ENCODE assay signal across 23 mouse cellular contexts in genomic region chr1:84592394-84592793, GRCm38 (mm10).
DNase-seq lines count a peak whose midpoint lies in the region; ATAC-seq lines count a peak whose summit lies in the region.
"Had no signal": no experiment of that assay in that cellular context is flagged by ENCODE, and none has a peak within 500 bp of the region (broad histone marks: within the 10 kb centered on the region; RNA-seq: fewer than 3 reads in every experiment).

No protein-coding gene starts in this region.

- no peaks in the 10 kb centered on the region for H3K27me3 ChIP-seq in heart, embryonic 10.5 days (ENCODE audit: insufficient read depth, poor library complexity, severe bottlenecking)
- peaks cover 3% of the 10 kb centered on the region; the same call in 1 of the 2 replicates for H3K27me3 ChIP-seq in midbrain, embryonic 12.5 days
- no peaks in the 10 kb centered on the region for H3K27me3 ChIP-seq in midbrain, embryonic 11.5 days (ENCODE audit: control insufficient read depth, insufficient read depth, low read length)
- H3K27me3 ChIP-seq in hindbrain, embryonic 16.5 days (replicated peaks; ENCODE audit: control insufficient read depth, insufficient read depth, low read length): no peaks in the 10 kb centered on the region
- no peaks in the 10 kb centered on the region for H3K27me3 ChIP-seq in neural tube, embryonic 15.5 days (replicated peaks)
- H3K27me3 ChIP-seq: CH12.LX; limb, embryonic 15.5 days; liver, embryonic 15.5 days had no signal

- H3K36me3 ChIP-seq in heart, embryonic 10.5 days: no peaks in the 10 kb centered on the region
- H3K36me3 ChIP-seq in midbrain, embryonic 12.5 days: no peaks in the 10 kb centered on the region
- H3K36me3 ChIP-seq in midbrain, embryonic 11.5 days (ENCODE audit: control insufficient read depth, insufficient read depth, low read length): no peaks in the 10 kb centered on the region
- no peaks in the 10 kb centered on the region for H3K36me3 ChIP-seq in hindbrain, embryonic 16.5 days (ENCODE audit: control insufficient read depth, insufficient read depth, low read length)
- no peaks in the 10 kb centered on the region for H3K36me3 ChIP-seq in neural tube, embryonic 15.5 days
- H3K36me3 ChIP-seq: limb, embryonic 15.5 days; liver, embryonic 15.5 days had no signal

- H3K9ac ChIP-seq in midbrain, embryonic 12.5 days (replicated peaks): no peak overlapping the region
- no peak overlapping the region for H3K9ac ChIP-seq in midbrain, embryonic 11.5 days (ENCODE audit: low read length)
- H3K9ac ChIP-seq in hindbrain, embryonic 16.5 days (ENCODE audit: low read depth, low read length): no peak overlapping the region
- no peak overlapping the region for H3K9ac ChIP-seq in neural tube, embryonic 15.5 days (replicated peaks)
- H3K9ac ChIP-seq: limb, embryonic 15.5 days; liver, embryonic 15.5 days had no signal

- DNase-seq in heart, embryonic 10.5 days (ENCODE audit: low spot score): peak; percentile 30
- no peak for DNase-seq in heart, adult 18-20 months
- DNase-seq in midbrain, embryonic 11.5 days (ENCODE audit: low spot score, missing footprints): no peak
- DNase-seq in left cerebral cortex, adult 9 months (ENCODE audit: low spot score in 2 of 2): no peak
- DNase-seq in urinary bladder, postnatal 10 days (ENCODE audit: low spot score): no peak
- DNase-seq: adrenal gland, postnatal 14 days; cerebellum, adult 11 months; cerebellum, postnatal 14 days; embryo, embryonic 11 days; gastrocnemius, postnatal 36 days; heart, postnatal 14 days; kidney, adult 9 months; kidney, postnatal 36 days; thymus, adult 18-20 months had no signal

- no peak overlapping the region for H3K27ac ChIP-seq in heart, embryonic 10.5 days
- H3K27ac ChIP-seq in midbrain, embryonic 12.5 days (replicated peaks): peak overlapping the region; percentile 11; the same call in 1 of the 2 replicates
- H3K27ac ChIP-seq in midbrain, embryonic 11.5 days (ENCODE audit: low read depth, low read length): no peak overlapping the region
- peak overlapping the region; percentile 71 for H3K27ac ChIP-seq in hindbrain, embryonic 16.5 days (ENCODE audit: low read depth, low read length)
- H3K27ac ChIP-seq in neural tube, embryonic 15.5 days (replicated peaks): peak overlapping the region; percentile 69
- H3K27ac ChIP-seq: limb, embryonic 15.5 days; liver, embryonic 15.5 days; macrophage had no signal

- H3K4me3 ChIP-seq in heart, embryonic 10.5 days: no peak overlapping the region
- H3K4me3 ChIP-seq in midbrain, embryonic 12.5 days: no peak overlapping the region
- no peak overlapping the region for H3K4me3 ChIP-seq in midbrain, embryonic 11.5 days (ENCODE audit: low read depth, low read length)
- no peak overlapping the region for H3K4me3 ChIP-seq in hindbrain, embryonic 16.5 days (ENCODE audit: low read length)
- no peak overlapping the region for H3K4me3 ChIP-seq in neural tube, embryonic 15.5 days (replicated peaks)
- H3K4me3 ChIP-seq: limb, embryonic 15.5 days; liver, embryonic 15.5 days had no signal

- H3K9me3 ChIP-seq in heart, embryonic 10.5 days: no peaks in the 10 kb centered on the region
- H3K9me3 ChIP-seq in midbrain, embryonic 12.5 days: no peaks in the 10 kb centered on the region
- no peaks in the 10 kb centered on the region for H3K9me3 ChIP-seq in midbrain, embryonic 11.5 days (ENCODE audit: control insufficient read depth, low read length)
- no peaks in the 10 kb centered on the region for H3K9me3 ChIP-seq in hindbrain, embryonic 16.5 days (ENCODE audit: control insufficient read depth, low read length)
- H3K9me3 ChIP-seq in neural tube, embryonic 15.5 days (replicated peaks): no peaks in the 10 kb centered on the region
- H3K9me3 ChIP-seq: limb, embryonic 15.5 days; liver, embryonic 15.5 days had no signal

- ATAC-seq in midbrain, embryonic 12.5 days (ENCODE audit: low FRiP score, low read depth): no peak
- no peak for ATAC-seq in midbrain, embryonic 11.5 days (ENCODE audit: low FRiP score)
- no peak for ATAC-seq in hindbrain, embryonic 16.5 days
- ATAC-seq in neural tube, embryonic 15.5 days (ENCODE audit: low FRiP score): no peak
- ATAC-seq: inflammation-experienced regulatory T-cells, adult 6 months had no signal

- no peak overlapping the region for H3K4me2 ChIP-seq in midbrain, embryonic 12.5 days (replicated peaks)
- no peak overlapping the region for H3K4me2 ChIP-seq in midbrain, embryonic 11.5 days
- no peak overlapping the region for H3K4me2 ChIP-seq in hindbrain, embryonic 16.5 days (ENCODE audit: low read length)
- no peak overlapping the region for H3K4me2 ChIP-seq in neural tube, embryonic 15.5 days
- H3K4me2 ChIP-seq: heart, embryonic 11.5 days; limb, embryonic 15.5 days; liver, embryonic 15.5 days had no signal

- no peaks in the 10 kb centered on the region for H3K4me1 ChIP-seq in heart, embryonic 10.5 days
- H3K4me1 ChIP-seq in midbrain, embryonic 12.5 days: peaks cover 21% of the 10 kb centered on the region
- no peaks in the 10 kb centered on the region for H3K4me1 ChIP-seq in midbrain, embryonic 11.5 days (ENCODE audit: control insufficient read depth, insufficient read depth, low read length)
- peaks cover 25% of the 10 kb centered on the region for H3K4me1 ChIP-seq in hindbrain, embryonic 16.5 days (ENCODE audit: control insufficient read depth, insufficient read depth, low read depth, low read length)
- peaks cover 46% of the 10 kb centered on the region for H3K4me1 ChIP-seq in neural tube, embryonic 15.5 days
- H3K4me1 ChIP-seq: limb, embryonic 15.5 days; liver, embryonic 15.5 days had no signal

- WGBS in heart, embryonic 10.5 days: 90% methylated on average over 3 of the region's 3 CpGs
- 47% methylated on average over 3 of the region's 3 CpGs for WGBS in midbrain, embryonic 12.5 days
- WGBS in midbrain, embryonic 11.5 days: 81% methylated on average over 3 of the region's 3 CpGs
- 56% methylated on average over 3 of the region's 3 CpGs for WGBS in hindbrain, embryonic 16.5 days
- 39% methylated on average over 3 of the region's 3 CpGs for WGBS in neural tube, embryonic 15.5 days

Comparison
In these comparisons a context has a peak if more than half of its experiments do, and no peak if none do; other contexts are left out.
1. H3K27ac ChIP-seq: peak in midbrain, embryonic 12.5 days (single experiment), hindbrain, embryonic 16.5 days (single experiment) and neural tube, embryonic 15.5 days (single experiment); none in heart, embryonic 10.5 days (single experiment) and midbrain, embryonic 11.5 days (single experiment).